Mouse (Mus musculus): Measurements from ENCODE around the gene Trafd1. TPM values are rescaled to one million over a fixed set of nuclear protein-coding genes. Genes with fewer than 3 reads are reported as not detected.
"Not testable (repeated sequence)": the region's sequence is repeated elsewhere in the genome, so short reads cannot be mapped to it uniquely, and the experiment has no call there.

Gene Trafd1
- total RNA-seq, 2 experiments from 2014 or later, result 83.3 to 93.0 TPM

GRCm38 (mm10) chr5:121387126-121387525 is 1.7 kb upstream of the Trafd1 start:
- DNase-seq (ENCODE audit: low spot score in 2 of 2), result no peak
- intact Hi-C loops (cut with DNase I), result loop anchor here (5.0 kb wide), 1 partner anchor 170 kb away; no protein-coding TSS in a partner anchor

GRCm38 (mm10) chr5:121386120-121386909 is 883 bp upstream of the Trafd1 start:
- intact Hi-C loops (cut with DNase I), result loop anchor here (5.0 kb wide), 1 partner anchor 169 kb away; no protein-coding TSS in a partner anchor
- DNase-seq (ENCODE audit: low spot score in 2 of 2), result peak; percentile 35 to 47

DNA sequence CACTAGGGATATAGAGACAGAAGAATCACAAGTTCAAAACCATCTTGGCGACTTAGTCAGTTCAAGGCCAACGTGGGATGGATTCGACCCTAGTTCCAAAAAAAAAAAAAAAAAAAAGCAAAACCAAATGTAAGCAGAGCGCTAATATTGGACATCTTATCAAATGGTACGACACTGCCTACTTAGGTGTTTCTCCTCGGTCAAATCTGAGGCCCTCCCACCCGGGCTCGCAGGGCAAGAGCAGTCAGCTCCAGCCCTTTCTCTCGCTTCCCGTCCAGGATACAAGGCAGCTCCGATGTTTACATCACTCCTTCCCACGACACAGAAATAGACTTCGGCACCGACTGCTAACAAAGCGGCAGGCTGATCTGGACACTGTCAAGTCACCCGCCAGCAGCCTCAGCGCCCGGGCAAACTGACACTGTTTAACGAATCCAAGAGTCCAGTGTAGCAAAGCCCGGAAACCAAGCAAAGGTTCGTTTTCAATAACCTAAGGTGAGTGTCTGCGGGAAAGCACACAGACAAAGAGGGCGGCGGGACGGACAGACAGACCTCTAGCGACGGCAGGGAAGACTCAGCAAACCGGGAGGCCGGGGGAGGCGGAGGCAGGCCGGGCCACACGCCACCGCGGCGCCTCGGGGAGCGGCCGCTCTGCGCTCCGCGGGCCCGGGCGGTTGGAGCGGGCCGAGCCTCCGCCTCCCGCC is 523 bp downstream of the Trafd1 start:
- peak in 1 of 2 experiments; percentile 65 for DNase-seq (ENCODE audit: low spot score in 2 of 2)
- intact Hi-C loops (cut with DNase I), result loop anchor here (5.0 kb wide), 1 partner anchor 168 kb away; no protein-coding TSS in a partner anchor

GRCm38 (mm10) chr5:121383857-121384756 is 1.3 kb downstream of the Trafd1 start:
- intact Hi-C loops (cut with DNase I), result no loop called here
- DNase-seq (ENCODE audit: low spot score in 2 of 2), result no peak

GRCm38 (mm10) chr5:121380692-121381091 is 4.7 kb downstream of the Trafd1 start:
- DNase-seq (ENCODE audit: low spot score in 2 of 2), result no peak
- intact Hi-C loops (cut with DNase I), result no loop called here

DNA sequence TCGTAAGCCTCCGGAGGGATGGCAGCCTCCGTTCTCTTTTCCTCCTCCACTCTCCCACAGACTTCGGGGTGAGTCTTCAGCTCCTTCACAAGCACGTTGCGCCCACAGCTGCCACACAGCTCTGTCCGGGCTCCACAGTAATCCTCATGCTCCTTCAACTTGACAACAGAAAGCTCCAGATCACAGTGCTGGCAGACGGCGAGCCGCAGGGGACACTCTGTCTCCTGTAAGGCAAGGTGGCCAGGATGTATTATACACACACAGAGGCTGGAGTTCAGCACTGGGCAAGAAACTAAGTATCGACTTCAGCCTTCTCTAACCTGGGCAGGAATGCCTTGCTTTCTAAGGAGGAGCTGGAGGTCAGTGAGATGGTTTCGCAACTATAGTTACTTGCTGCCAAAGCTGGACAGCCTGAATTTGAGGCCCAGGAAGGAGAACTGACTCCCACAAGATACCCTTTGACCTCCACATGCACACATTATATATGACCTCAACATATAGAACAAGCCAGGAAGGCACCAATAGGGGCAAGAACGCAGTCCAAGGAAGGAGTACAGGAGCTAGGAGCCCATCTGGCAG is 6.7 kb downstream of the Trafd1 start:
- DNase-seq (ENCODE audit: low spot score in 2 of 2), result peak in 1 of 2 experiments; percentile 26
- intact Hi-C loops (cut with DNase I), result no loop called here

DNA sequence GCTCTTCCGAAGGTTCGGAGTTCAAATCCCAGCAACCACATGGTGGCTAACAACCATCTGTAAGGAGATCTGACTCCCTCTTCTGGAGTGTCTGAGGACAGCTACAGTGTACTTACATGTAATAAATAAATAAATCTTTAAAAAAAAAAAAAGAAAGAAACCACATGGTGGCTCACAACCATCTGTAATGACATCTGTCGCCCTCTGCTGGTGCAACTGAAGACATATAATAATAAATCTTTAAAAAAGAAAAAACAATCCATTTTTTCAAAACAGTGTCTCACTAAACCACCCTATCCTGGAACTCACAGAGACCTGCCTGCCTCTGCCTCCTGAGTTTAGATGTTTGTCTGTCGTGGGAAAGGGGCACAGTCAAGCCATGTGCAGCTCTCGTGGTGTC is 8.5 kb downstream of the Trafd1 start:
- intact Hi-C loops (cut with DNase I); DNase-seq (ENCODE audit: low spot score in 2 of 2): not testable (repeated sequence)

DNA sequence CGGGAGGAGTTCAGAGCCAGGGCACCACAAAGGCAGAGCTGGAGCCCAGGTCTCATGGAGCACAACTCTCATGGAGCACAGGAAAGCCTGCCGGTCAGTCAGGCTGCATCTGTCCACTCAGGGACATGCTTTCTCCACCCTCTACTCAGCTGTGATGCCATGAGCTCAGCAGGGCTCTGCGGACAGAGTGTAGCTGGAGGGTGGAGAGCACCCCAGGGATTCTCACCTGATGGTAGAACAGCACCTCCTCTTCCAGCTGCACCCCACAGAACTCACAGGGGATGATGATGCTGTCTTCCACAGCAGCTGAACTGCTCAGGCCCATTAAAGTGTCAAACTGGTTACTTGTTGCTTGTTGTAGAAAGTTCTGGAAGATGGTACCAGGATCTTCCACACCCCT is 10.6 kb downstream of the Trafd1 start:
- DNase-seq (ENCODE audit: low spot score in 2 of 2), result no peak
- intact Hi-C loops (cut with DNase I), result no loop called here

DNA sequence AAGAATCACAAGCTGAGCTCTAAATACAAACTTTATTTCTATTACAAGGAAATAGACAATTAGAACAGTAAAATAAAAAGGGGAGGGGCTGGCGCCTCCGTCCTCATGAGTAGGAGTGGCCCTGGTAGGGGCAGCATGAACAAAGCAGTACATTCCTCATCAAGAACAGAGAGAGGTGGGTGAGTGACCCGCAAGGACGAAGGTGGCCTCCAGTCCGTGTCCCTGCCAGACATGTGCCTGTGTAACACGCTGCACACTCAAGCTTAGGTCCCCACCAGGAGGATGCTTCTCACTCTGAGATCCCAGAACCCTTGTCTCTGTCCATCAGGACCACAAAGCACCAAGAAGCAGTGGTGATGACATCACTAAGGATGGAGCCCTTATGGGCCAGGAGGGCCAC is 13.7 kb downstream of the Trafd1 start:
- intact Hi-C loops (cut with DNase I), result no loop called here
- DNase-seq (ENCODE audit: low spot score in 2 of 2), result no peak

DNA sequence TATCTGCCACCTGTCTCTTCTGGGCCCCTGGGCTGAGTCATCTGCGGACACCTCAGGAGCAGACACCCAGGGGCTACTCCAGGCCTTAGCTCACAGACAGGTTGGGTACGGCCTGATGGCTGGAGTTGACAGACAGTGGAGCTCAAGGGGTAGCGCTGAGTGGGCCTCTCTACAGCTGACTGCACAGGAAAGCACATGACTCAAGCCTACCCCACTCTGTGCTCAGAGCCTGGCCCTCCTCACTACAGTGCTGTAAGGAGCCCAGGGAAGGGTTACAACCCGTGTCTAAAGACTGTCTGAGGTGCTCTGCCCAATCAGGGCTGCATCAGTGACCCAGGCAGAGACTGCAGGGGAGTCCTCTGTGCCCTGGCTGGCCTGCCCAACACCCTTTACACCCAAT is 18.2 kb downstream of the Trafd1 start:
- intact Hi-C loops (cut with DNase I), result no loop called here

DNA sequence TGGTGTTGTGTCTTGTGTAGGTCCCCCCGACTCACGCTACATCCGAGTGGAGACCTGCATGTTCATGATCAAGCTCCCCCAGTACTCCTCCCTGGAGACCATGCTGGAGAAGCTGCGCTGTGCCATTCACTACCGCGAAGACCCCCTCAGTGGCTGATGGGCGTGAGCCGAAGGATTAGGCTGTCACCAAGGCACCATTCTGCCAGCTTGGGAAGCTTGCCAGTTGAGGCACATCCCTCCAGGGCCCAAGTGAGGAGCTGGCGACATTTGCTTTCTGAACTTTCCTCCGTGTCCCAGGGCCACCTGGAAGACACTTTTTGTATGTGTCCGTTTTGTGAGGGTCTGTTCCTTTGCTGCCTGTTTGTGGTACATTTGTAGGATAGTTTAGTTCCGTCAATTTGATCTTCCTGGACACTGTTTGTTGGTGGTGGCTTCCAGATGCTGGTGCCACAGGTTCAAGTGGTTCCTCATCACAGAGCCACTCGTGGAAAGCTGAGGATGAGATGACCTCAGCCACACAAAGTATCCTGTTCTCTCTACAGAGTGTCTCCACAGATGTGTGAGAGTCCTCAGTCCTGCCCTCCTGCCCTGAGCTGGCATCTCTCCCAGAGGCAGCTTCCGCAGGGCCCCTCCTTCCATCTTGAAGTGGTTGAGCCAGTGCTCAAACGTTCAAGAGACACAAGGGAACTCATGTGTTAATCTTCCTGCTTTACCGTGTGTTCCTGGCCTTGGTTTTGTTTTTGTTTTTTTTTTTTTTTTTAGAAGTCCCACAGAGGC is 18.8 kb downstream of the Trafd1 start:
- intact Hi-C loops (cut with DNase I), result no loop called here

More for the DNA sequence above, 18.2 kb downstream of the Trafd1 start:
- DNase-seq (ENCODE audit: low spot score in 2 of 2), result no peak

DNA sequence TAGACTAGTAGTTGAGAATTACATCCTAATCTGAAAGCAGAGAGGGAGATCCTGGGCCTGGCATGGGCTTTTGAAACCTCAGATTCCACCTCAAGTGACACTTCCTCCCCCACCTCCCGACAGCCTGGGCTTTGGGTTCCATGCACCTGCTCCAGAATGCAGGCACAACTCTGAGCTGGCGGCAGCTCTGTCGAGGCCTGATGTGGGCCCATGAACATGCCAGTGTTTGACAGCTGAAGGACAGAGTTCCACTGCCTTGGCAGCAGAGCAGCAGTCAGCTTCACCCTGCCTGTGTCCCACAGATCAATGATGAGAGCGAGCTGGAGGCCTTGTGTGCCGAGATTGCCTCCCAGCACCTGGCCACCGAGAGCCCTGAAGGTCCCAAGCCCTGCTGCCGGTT is 22.0 kb downstream of the Trafd1 start:
- intact Hi-C loops (cut with DNase I), result no loop called here
- no peak for DNase-seq (ENCODE audit: low spot score in 2 of 2)

More for the DNA sequence above, 18.8 kb downstream of the Trafd1 start:
- DNase-seq (ENCODE audit: low spot score in 2 of 2), result no peak

DNA sequence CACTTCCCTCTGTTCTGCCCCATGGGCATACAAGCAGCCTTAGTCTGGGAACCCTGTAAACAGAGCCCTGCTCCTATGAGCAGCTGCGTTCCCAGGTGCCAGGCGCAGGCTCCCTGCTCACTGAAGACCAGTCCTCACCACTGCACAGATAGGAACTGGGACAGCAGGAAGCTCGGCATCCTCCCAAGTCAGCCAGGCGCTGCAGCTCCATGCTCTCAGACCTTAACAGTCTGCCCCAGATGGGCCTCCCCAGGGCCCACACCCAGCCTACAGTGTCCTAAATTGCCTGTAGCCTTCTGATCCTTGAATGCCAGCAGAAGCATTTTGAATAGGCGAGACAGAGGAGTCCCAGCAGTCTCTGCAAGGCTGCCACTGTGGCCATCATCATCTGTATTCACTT is 23.7 kb downstream of the Trafd1 start:
- DNase-seq (ENCODE audit: low spot score in 2 of 2), result no peak
- intact Hi-C loops (cut with DNase I), result no loop called here

GRCm38 (mm10) chr5:121359229-121359628 is 26.2 kb downstream of the Trafd1 start:
- DNase-seq (ENCODE audit: low spot score in 2 of 2), result no peak
- intact Hi-C loops (cut with DNase I), result no loop called here

- DNase-seq (ENCODE audit: low spot score in 2 of 2), result no peak
- intact Hi-C loops (cut with DNase I), result no loop called here
Measured at GRCm38 (mm10) chr5:121343997-121344396, 41.4 kb downstream of the Trafd1 start.

DNA sequence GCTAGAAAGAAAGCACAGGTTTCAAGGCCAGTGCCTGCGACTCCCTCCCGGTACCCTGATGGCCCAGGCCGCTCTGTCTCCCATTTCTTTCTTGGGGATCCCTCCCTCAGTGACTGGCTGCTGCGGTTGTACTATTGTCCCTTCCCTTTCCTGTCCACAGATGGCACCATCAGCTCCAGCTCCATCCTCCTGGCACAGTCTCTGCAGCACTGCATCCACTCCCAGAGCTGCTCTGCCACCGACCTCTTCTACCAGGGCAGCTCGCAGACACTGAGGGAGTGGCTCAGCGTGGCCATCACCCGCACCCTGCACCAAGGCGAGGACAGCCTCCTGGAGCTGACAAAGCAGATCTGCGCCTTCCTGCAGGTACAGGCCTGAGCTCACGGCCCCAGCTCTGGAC is 42.9 kb downstream of the Trafd1 start:
- no peak for DNase-seq (ENCODE audit: low spot score in 2 of 2)
- intact Hi-C loops (cut with DNase I), result no loop called here

DNA sequence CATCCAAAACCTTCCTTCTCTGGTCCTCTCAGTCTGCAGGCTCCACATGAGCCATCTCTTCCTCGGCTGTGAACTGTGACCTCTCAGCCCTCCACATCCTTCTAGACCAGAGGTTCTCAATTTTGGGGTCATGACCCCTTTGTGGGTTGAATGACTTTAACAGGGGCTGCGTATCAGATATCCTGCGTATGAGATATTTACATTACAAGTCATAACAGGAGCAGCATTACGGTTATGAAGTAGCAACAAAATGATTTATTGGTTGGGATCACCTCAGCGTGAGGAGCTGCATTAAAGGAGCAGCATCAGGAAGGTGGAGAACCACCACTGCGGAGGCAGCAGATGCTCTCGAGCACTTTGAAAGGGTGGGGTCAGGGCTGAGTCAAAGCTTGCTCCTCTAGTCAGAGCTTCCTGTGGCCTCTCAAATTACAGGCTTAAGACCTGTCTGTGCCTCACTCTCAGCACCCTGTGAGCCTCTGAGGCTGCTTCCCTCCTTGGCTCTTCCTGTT is 44.4 kb downstream of the Trafd1 start:
- no peak for DNase-seq (ENCODE audit: low spot score in 2 of 2)
- intact Hi-C loops (cut with DNase I), result no loop called here

DNA sequence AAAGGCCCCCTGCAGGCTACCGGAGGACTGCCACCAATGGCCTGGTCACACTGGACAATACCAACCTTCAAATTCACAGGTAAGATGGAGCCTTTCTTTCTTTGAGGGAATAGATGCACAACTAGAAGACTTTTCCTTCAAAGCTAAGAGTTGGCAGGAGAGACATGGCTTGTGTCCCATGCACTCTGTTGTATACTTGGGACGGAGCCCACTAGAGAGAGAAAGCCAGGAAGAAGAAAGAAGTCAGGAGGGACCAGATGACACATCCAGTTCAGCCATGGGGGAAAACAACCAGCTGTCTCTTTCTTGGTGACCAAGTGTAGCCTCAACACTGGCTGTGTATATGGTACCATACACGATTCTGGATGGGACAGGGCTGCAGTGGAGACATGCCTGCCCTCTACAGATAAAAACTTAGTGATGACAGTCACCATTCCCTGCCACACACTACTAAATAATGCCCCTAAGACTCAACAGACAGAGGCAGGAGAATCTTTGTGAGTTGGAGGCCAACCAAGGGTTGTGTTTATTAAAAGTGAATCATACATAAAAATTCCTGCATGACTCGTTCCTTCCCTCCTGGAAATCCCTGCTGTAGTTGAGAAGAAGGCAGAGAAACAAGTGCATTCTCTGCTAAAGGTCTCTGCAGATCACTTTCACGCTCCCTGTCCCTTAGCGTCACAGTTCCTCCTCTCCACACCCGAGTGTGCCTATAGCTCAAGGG is 45.8 kb downstream of the Trafd1 start:
- DNase-seq (ENCODE audit: low spot score in 2 of 2), result no peak

More for the DNA sequence above, 45.8 kb downstream of the Trafd1 start:
- intact Hi-C loops (cut with DNase I), result no loop called here
